Mouse (Mus musculus) lung, embryonic 14.5 days (tissue): ENCODE data around the gene Arsg. TPM values are rescaled to one million over a fixed set of nuclear protein-coding genes. Genes with fewer than 3 reads are reported as not detected.
"Not testable (repeated sequence)": the region's sequence is repeated elsewhere in the genome, so short reads cannot be mapped to it uniquely, and the experiment has no call there.

Experiments
- ATAC-seq: fragments of 200-750 bp; cut with Nextera tagmentation; 2 replicates; pipeline ENCODE4 v1.8.0; 2017; ENCODE audit warnings: mild to moderate bottlenecking, moderate TSS enrichment, moderate library complexity; ENCODE audit not compliant: insufficient read depth
- DNase-seq: peaks from one replicate; pipeline ENCODE4 v3.0.0-alpha.2; 2015
- H3K27ac ChIP-seq: fragments of 300-500 bp; sonication (generic); 2 replicates; pipeline ENCODE4 v1.5.1; 2014; ENCODE audit warnings: low read depth, mild to moderate bottlenecking, moderate library complexity
- H3K27me3 ChIP-seq: fragments of 300-500 bp; sonication (generic); 2 replicates; pipeline ENCODE4 v1.6.1; 2014; ENCODE audit warnings: low read length, control low read depth; ENCODE audit not compliant: insufficient read depth
- H3K36me3 ChIP-seq: fragments of 300-500 bp; sonication (generic); 2 replicates; pipeline ENCODE4 v1.6.1; 2014; ENCODE audit warnings: control low read depth; ENCODE audit not compliant: insufficient read depth
- H3K4me1 ChIP-seq: fragments of 300-500 bp; sonication (generic); 2 replicates; pipeline ENCODE4 v1.6.1; 2014; ENCODE audit warnings: antibody characterized with exemption, control low read depth; ENCODE audit not compliant: insufficient read depth
- H3K4me2 ChIP-seq: fragments of 300-500 bp; sonication (generic); 2 replicates; pipeline ENCODE4 v1.6.1; 2014; ENCODE audit warnings: mild to moderate bottlenecking
- H3K4me3 ChIP-seq: fragments of 300-500 bp; sonication (generic); 2 replicates; pipeline ENCODE4 v1.5.1; 2014; ENCODE audit warnings: low read depth, low read length
- H3K9ac ChIP-seq: fragments of 300-500 bp; sonication (generic); 2 replicates; pipeline ENCODE4 v1.6.1; 2014
- H3K9me3 ChIP-seq: fragments of 300-500 bp; sonication (generic); 2 replicates; pipeline ENCODE4 v1.6.1; 2016; ENCODE audit warnings: low read depth, low read length, control low read depth
- CTCF ChIP-seq: IDR thresholded peaks from 2 replicates; pipeline ENCODE4 v1.5.1; 2016; ENCODE audit warnings: antibody characterized with exemption, low read depth
- WGBS: fragments of 180-500 bp; shearing (Covaris S2); extraction: QIAGEN DNeasy Blood & Tissue Kit; methylation state at CpG from one replicate; pipeline ENCODE4 v1.1.7; 2014; 5-methylcytosine and 5-hydroxymethylcytosine counted together
- polyA plus RNA-seq: library from polyadenylated mRNA; unstranded; fragments of >200 nt; fragmentation: Nextera tagmentation; extraction: Ambion mirVana; gene quantifications from 2 replicates; pipeline ENCODE4 v1.2.1, GENCODE M21; 2014

Gene Arsg
- polyA plus RNA-seq, 1 experiment from 2014 or later, result 5.3 TPM

- no peak overlapping the region for H3K4me3 ChIP-seq
- H3K4me2 ChIP-seq, result no peak overlapping the region
- DNase-seq, result no peak
- H3K9ac ChIP-seq, result no peak overlapping the region
- no peaks in the 10 kb centered on the region for H3K9me3 ChIP-seq
- H3K27ac ChIP-seq, result no peak overlapping the region
- WGBS, result 43% methylated on average over 1 of the region's 1 CpGs
- no peaks in the 10 kb centered on the region for H3K27me3 ChIP-seq
- no peaks in the 10 kb centered on the region for H3K36me3 ChIP-seq
- H3K4me1 ChIP-seq, result no peaks in the 10 kb centered on the region
- TF ChIP-seq CTCF, result no peak
- no peak for ATAC-seq
Observed at GRCm38 (mm10) chr11:109487111-109487510, 13.9 kb downstream of the Arsg start.

GRCm38 (mm10) chr11:109487991-109488684 lies 15.0 kb downstream of the Arsg start:
- ATAC-seq, result no peak
- H3K27me3 ChIP-seq, result no peaks in the 10 kb centered on the region
- TF ChIP-seq CTCF, result no peak

GRCm38 (mm10) chr11:109489763-109490162 lies 16.6 kb downstream of the Arsg start:
- TF ChIP-seq CTCF, result no peak
- WGBS, result 67% methylated on average over 2 of the region's 2 CpGs
- ATAC-seq, result no peak
- H3K27ac ChIP-seq, result no peak overlapping the region
- no peaks in the 10 kb centered on the region for H3K9me3 ChIP-seq
- H3K9ac ChIP-seq, result no peak overlapping the region
- no peaks in the 10 kb centered on the region for H3K36me3 ChIP-seq
- no peaks in the 10 kb centered on the region for H3K27me3 ChIP-seq
- H3K4me1 ChIP-seq, result no peaks in the 10 kb centered on the region
- no peak for DNase-seq
- H3K4me3 ChIP-seq, result no peak overlapping the region
- no peak overlapping the region for H3K4me2 ChIP-seq

More at GRCm38 (mm10) chr11:109487991-109488684, 15.0 kb downstream of the Arsg start:
- Histone ChIP-seq H3K27ac (no peak overlapping the region), H3K36me3 (no peaks in the 10 kb centered on the region), H3K4me2 (no peak overlapping the region), H3K4me3 (no peak overlapping the region), H3K9ac (no peak overlapping the region), H3K4me1 (no peaks in the 10 kb centered on the region), H3K9me3 (no peaks in the 10 kb centered on the region)
- WGBS, result 55% methylated on average over 10 of the region's 10 CpGs
- DNase-seq, result no peak

GRCm38 (mm10) chr11:109491844-109492243 lies 18.7 kb downstream of the Arsg start:
- no peaks in the 10 kb centered on the region for H3K36me3 ChIP-seq
- H3K4me1 ChIP-seq, result peaks cover 9% of the 10 kb centered on the region; the same call in 1 of the 2 replicates
- no peak overlapping the region for H3K9ac ChIP-seq
- no peak for TF ChIP-seq CTCF
- DNase-seq (no peak), ATAC-seq (no peak)
- H3K9me3 ChIP-seq, result no peaks in the 10 kb centered on the region
- no peak overlapping the region for H3K4me2 ChIP-seq
- H3K27ac ChIP-seq, result no peak overlapping the region
- no peaks in the 10 kb centered on the region for H3K27me3 ChIP-seq
- 70% methylated on average over 4 of the region's 4 CpGs for WGBS
- H3K4me3 ChIP-seq, result no peak overlapping the region

- DNase-seq, H3K9me3 ChIP-seq, H3K27ac ChIP-seq, ATAC-seq, H3K27me3 ChIP-seq, H3K36me3 ChIP-seq, H3K4me2 ChIP-seq, H3K4me1 ChIP-seq, H3K9ac ChIP-seq, H3K4me3 ChIP-seq: not testable (repeated sequence)
- WGBS, result 64% methylated on average over 8 of the region's 8 CpGs
Observed at GRCm38 (mm10) chr11:109492847-109493464, 19.8 kb downstream of the Arsg start.

GRCm38 (mm10) chr11:109494890-109495770 lies 22.0 kb downstream of the Arsg start:
- TF ChIP-seq CTCF, result no peak
- Histone ChIP-seq H3K4me2 (0 out of 2 replicates have a peak overlapping the region, but pooled peaks have one; percentile 5), H3K9me3 (no peaks in the 10 kb centered on the region), H3K36me3 (no peaks in the 10 kb centered on the region), H3K4me3 (no peak overlapping the region), H3K4me1 (peaks cover 9% of the 10 kb centered on the region; the same call in 1 of the 2 replicates), H3K27me3 (no peaks in the 10 kb centered on the region), H3K9ac (no peak overlapping the region), H3K27ac (no peak overlapping the region)
- WGBS, result 26% methylated on average over 24 of the region's 24 CpGs
- ATAC-seq (no peak), DNase-seq (peak; percentile 26)
